16 mouse cellular contexts compared by ENCODE assay signal in the genomic region with DNA sequence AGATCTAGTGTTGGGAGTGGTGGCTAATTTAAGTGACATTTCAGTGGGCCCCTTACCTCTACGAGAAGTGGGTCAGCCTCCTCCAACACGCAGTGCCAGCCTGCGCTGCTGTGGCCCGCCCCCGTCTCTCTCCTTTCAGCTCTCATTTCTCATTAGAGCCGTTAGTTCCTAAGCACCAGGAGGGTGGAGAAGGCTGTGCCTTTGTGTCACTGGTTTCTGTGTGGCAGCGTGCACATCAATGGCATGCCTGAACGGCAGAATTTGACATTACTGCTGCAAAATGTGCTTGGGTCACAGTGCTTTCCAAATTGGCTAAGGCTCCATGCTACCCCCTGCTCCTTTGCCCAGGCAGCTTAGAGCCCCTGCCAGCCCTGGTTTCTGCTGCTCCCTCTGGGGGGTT.
DNase-seq lines count a peak whose midpoint lies in the region; ATAC-seq lines count a peak whose summit lies in the region.
"Had no signal": no experiment of that assay in that cellular context is flagged by ENCODE, and none has a peak within 500 bp of the region (broad histone marks: within the 10 kb centered on the region; RNA-seq: fewer than 3 reads in every experiment).

No protein-coding gene starts in this region.

- H3K27me3 ChIP-seq in heart, embryonic 14.5 days (ENCODE audit: control insufficient read depth, insufficient read depth, low read length): no peaks in the 10 kb centered on the region
- peaks cover 26% of the 10 kb centered on the region for H3K27me3 ChIP-seq in embryonic facial prominence, embryonic 10.5 days (replicated peaks; ENCODE audit: low read depth, poor library complexity, severe bottlenecking)
- H3K27me3 ChIP-seq in hindbrain, embryonic 13.5 days: 0 out of 2 replicates have a peak, but pooled peaks cover 5% of the 10 kb centered on the region
- H3K27me3 ChIP-seq in midbrain, embryonic 15.5 days (replicated peaks): no peaks in the 10 kb centered on the region
- H3K27me3 ChIP-seq: Patski had no signal

- no peak overlapping the region; a peak in 1 of 4 replicates for H3K27ac ChIP-seq in heart, embryonic 14.5 days (replicated peaks in 1 of 2; ENCODE audit: control insufficient read depth in 1 of 2, insufficient read depth in 1 of 2, low read depth in 2 of 2, low read length in 2 of 2)
- peak overlapping the region; percentile 25; the same call in 1 of the 2 replicates for H3K27ac ChIP-seq in embryonic facial prominence, embryonic 10.5 days (replicated peaks)
- H3K27ac ChIP-seq in hindbrain, embryonic 13.5 days: peak overlapping the region; percentile 83
- H3K27ac ChIP-seq in midbrain, embryonic 15.5 days: peak overlapping the region; percentile 86
- H3K27ac ChIP-seq: liver, embryonic 15.5 days had no signal

- no peaks in the 10 kb centered on the region for H3K36me3 ChIP-seq in heart, embryonic 14.5 days (ENCODE audit: control insufficient read depth, insufficient read depth, low read length)
- no peaks in the 10 kb centered on the region for H3K36me3 ChIP-seq in embryonic facial prominence, embryonic 10.5 days (replicated peaks)
- H3K36me3 ChIP-seq in hindbrain, embryonic 13.5 days: no peaks in the 10 kb centered on the region
- H3K36me3 ChIP-seq in midbrain, embryonic 15.5 days (replicated peaks): no peaks in the 10 kb centered on the region
- H3K36me3 ChIP-seq: liver, embryonic 15.5 days had no signal

- H3K4me1 ChIP-seq in heart, embryonic 14.5 days (ENCODE audit: control insufficient read depth in 2 of 2, insufficient read depth in 2 of 2, low read length in 2 of 2): peaks cover 44 to 55% of the 10 kb centered on the region in 2 experiments
- peaks cover 51% of the 10 kb centered on the region for H3K4me1 ChIP-seq in embryonic facial prominence, embryonic 10.5 days
- H3K4me1 ChIP-seq in hindbrain, embryonic 13.5 days (replicated peaks): peaks cover 48% of the 10 kb centered on the region
- peaks cover 47% of the 10 kb centered on the region for H3K4me1 ChIP-seq in midbrain, embryonic 15.5 days

- intact Hi-C loops in heart, postnatal 36 days (cut with DNase I): no loop called here

- H3K4me3 ChIP-seq in heart, embryonic 14.5 days (ENCODE audit: control insufficient read depth in 1 of 2, insufficient read depth in 1 of 2, low read depth in 1 of 2, low read length in 2 of 2): no peak overlapping the region
- 0 out of 2 replicates have a peak overlapping the region, but pooled peaks have one; percentile 4 for H3K4me3 ChIP-seq in embryonic facial prominence, embryonic 10.5 days
- H3K4me3 ChIP-seq in hindbrain, embryonic 13.5 days: no peak overlapping the region
- no peak overlapping the region for H3K4me3 ChIP-seq in midbrain, embryonic 15.5 days
- H3K4me3 ChIP-seq: erythroblast, embryonic 14.5 days; liver, embryonic 15.5 days; megakaryocyte, embryonic 14.5 days had no signal

- no peak overlapping the region for H3K4me2 ChIP-seq in heart, embryonic 14.5 days (ENCODE audit: low read length)
- H3K4me2 ChIP-seq in hindbrain, embryonic 13.5 days: peak overlapping the region; percentile 18
- H3K4me2 ChIP-seq in midbrain, embryonic 15.5 days: peak overlapping the region; percentile 33
- H3K4me2 ChIP-seq: liver, embryonic 15.5 days had no signal

- DNase-seq in heart, postnatal 36 days: no peak
- no peak for DNase-seq in embryonic facial prominence, embryonic 10.5 days (ENCODE audit: low spot score)
- no peak for DNase-seq in cerebellum, adult 9-11 months
- no peak for DNase-seq in lung, postnatal 14 days
- DNase-seq in c-Kit-positive CD71-positive TER-119-positive erythroid progenitor cells, embryonic 14.5 days (ENCODE audit: low spot score): no peak
- DNase-seq: cerebellum, postnatal 14 days; heart, adult 18-20 months; kidney, adult 9 months; layer of hippocampus, postnatal 36 days had no signal

- WGBS in heart, embryonic 14.5 days: 25% methylated on average over 8 of the region's 8 CpGs
- WGBS in embryonic facial prominence, embryonic 10.5 days: 18% methylated on average over 8 of the region's 8 CpGs
- WGBS in hindbrain, embryonic 13.5 days: 7% methylated on average over 8 of the region's 8 CpGs
- 10% methylated on average over 8 of the region's 8 CpGs for WGBS in midbrain, embryonic 15.5 days

- no peak for ATAC-seq in heart, embryonic 14.5 days (ENCODE audit: insufficient number of reproducible peaks, insufficient read depth, low FRiP score, low read depth)
- ATAC-seq in hindbrain, embryonic 13.5 days (ENCODE audit: low FRiP score): peak; percentile 72
- peak; percentile 74 for ATAC-seq in midbrain, embryonic 15.5 days (replicated peaks)
- ATAC-seq: Patski had no signal

- H3K9ac ChIP-seq in heart, embryonic 14.5 days (ENCODE audit: low read length): peak overlapping the region; percentile 6; the same call in 1 of the 2 replicates
- H3K9ac ChIP-seq in hindbrain, embryonic 13.5 days: peak overlapping the region; percentile 43
- peak overlapping the region; percentile 16; the same call in 1 of the 2 replicates for H3K9ac ChIP-seq in midbrain, embryonic 15.5 days
- H3K9ac ChIP-seq: liver, embryonic 15.5 days had no signal

- H3K9me3 ChIP-seq in heart, embryonic 14.5 days (ENCODE audit: control insufficient read depth, low read length): no peaks in the 10 kb centered on the region
- H3K9me3 ChIP-seq in embryonic facial prominence, embryonic 10.5 days: no peaks in the 10 kb centered on the region
- no peaks in the 10 kb centered on the region for H3K9me3 ChIP-seq in hindbrain, embryonic 13.5 days
- H3K9me3 ChIP-seq in midbrain, embryonic 15.5 days: no peaks in the 10 kb centered on the region
- H3K9me3 ChIP-seq: liver, embryonic 15.5 days; megakaryocyte, embryonic 14.5 days had no signal

Comparison
In these comparisons a context has a peak if more than half of its experiments do, and no peak if none do; other contexts are left out.
1. H3K27ac ChIP-seq: peak in embryonic facial prominence, embryonic 10.5 days (single experiment), hindbrain, embryonic 13.5 days (single experiment) and midbrain, embryonic 15.5 days (single experiment); none in heart, embryonic 14.5 days (0 of 2).
2. Peak in every context shown above with its lines, with median percentiles within 50 percentile points of each other: H3K9ac ChIP-seq.